Mouse (Mus musculus) gastrocnemius, adult 2 months (tissue): ENCODE measurements around the gene Myh2. TPM values are rescaled to one million over a fixed set of nuclear protein-coding genes. Genes with fewer than 3 reads are reported as not detected.

Experiments
- DNase-seq: peaks from one replicate; pipeline ENCODE4 v3.0.0; 2022
- H3K27ac ChIP-seq: fragments of 200-600 bp; 2 replicates; pipeline ENCODE4 v1.8.1; 2022; ENCODE audit warnings: mild to moderate bottlenecking
- H3K4me3 ChIP-seq: fragments of 200-600 bp; 2 replicates; pipeline ENCODE4 v1.8.1; 2022; ENCODE audit warnings: mild to moderate bottlenecking, moderate library complexity
- CTCF ChIP-seq: fragments of 200-600 bp; IDR thresholded peaks from 2 replicates; pipeline ENCODE4 v1.8.1; 2022; ENCODE audit warnings: antibody characterized with exemption, mild to moderate bottlenecking, moderate library complexity
- intact Hi-C: fragments of 180-260 bp; cut with DNase I; formaldehyde crosslinking; loops from one replicate; pipeline ENCODE4 v1.15.1; 2025
- long read RNA-seq, 2 experiments: library from polyadenylated mRNA; stranded (forward); transcript quantifications; one replicate each; pipeline ENCODE4 v2.0.0; 2021
- total RNA-seq, 2 experiments: library from RNA; stranded (reverse); gene quantifications; 2 replicates each; pipeline ENCODE4 v1.2.3; 2021

The Myh2 gene
- 1,000 to 10,000 TPM; 1,238 to 3,712 TPM for total RNA-seq
- long read RNA-seq, experiment 1, full-length matches to known transcripts, result 1,294 of 2,865 reads
- long read RNA-seq, experiment 1, partial matches to known transcripts, result 1,510 of 2,865 reads
- long read RNA-seq, experiment 1, other reads (novel, unspliced or antisense), result 61 of 2,865 reads
- long read RNA-seq, experiment 2, full-length matches to known transcripts, result 950 of 2,001 reads
- long read RNA-seq, experiment 2, partial matches to known transcripts, result 998 of 2,001 reads
- long read RNA-seq, experiment 2, other reads (novel, unspliced or antisense), result 53 of 2,001 reads

DNA sequence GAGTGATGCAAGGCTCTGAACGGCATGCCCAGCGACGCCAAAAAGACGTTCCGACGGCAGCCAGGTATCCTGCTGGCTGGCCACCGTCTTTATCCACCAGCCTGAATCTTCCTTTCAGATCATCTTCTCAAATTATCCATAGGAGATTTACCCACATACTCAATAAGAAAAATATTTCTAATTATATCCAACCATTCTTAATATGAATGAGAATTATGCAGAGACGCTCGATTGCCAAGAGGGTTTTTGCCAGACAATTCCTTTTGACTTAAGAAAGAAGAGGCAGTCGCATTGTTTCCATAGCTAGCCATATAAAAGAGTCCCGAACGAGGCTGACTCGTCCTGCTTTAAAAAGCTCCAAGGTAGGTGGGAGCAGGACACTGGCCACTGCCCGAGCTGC, at the start of gene Myh2:
Gene Myh2, plus strand, starts transcription at position 301 of the 400 bp plus-strand sequence.
- no peak for DNase-seq
- intact Hi-C loops, result no loop called here
- no peak for TF ChIP-seq CTCF

DNA sequence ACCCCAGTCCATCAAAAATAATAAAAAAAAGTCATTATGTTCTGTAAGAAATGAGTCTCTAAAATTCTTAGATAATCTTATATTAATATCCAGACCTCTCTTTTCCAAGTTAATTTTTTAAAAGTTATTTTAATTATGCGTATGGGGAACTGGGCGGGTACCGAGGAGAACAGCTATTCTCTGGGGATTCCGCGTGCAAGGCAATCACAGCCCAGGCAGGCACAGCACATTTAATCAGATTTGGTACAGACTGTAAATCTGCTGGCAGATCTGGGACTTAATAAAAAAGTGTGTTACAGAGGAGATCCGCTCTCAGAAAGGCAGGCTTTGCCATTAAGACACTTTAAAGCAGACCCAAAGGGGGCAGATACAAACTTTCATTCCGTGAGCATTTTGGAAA, 45.9 kb upstream of the Myh2 start:
- Histone ChIP-seq H3K4me3 (peak overlapping the region; percentile 46), H3K27ac (peak overlapping the region; percentile 97)
- peak; percentile 32 for DNase-seq
- intact Hi-C loops, result no loop called here
- TF ChIP-seq CTCF, result no peak

More for the DNA sequence above, at the start of gene Myh2:
- peak within 1 kb of the TSS; percentile 59 for H3K4me3 ChIP-seq
- H3K27ac ChIP-seq, result peak within 1 kb of the TSS; percentile 76

- Histone ChIP-seq H3K27ac (peak overlapping the region; percentile 97), H3K4me3 (peak overlapping the region; percentile 46)
- intact Hi-C loops, result no loop called here
- peak; percentile 90 for DNase-seq
- no peak for TF ChIP-seq CTCF
These were observed 45.5 kb upstream of the Myh2 start for GRCm38 (mm10) chr11:67125361-67125760.

- intact Hi-C loops, result no loop called here
- TF ChIP-seq CTCF, result no peak
- Histone ChIP-seq H3K27ac (peak overlapping the region; percentile 35; the same call in 1 of the 2 replicates), H3K4me3 (no peak overlapping the region)
- no peak for DNase-seq
These were observed 37.3 kb upstream of the Myh2 start for GRCm38 (mm10) chr11:67133526-67133925.

DNA sequence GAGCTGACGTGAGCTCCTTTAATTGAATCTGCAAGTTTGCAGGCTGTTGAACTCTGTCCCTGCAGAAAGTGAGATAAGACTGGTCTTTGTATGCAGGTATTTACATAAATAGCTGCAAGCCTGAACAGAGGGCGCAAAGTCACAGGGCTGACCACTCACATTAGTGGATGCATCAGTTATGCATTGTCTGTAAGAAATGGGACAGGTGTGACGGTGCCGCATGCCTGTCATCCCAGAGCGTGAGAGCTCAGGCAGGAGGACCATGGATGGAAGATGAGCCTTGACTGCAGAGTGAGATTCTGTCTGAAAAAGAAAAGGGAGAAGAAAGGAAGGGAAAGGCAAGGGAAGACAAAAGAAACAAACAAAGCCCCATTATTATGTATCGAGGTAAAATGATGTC, 36.2 kb upstream of the Myh2 start:
- intact Hi-C loops, result no loop called here
- TF ChIP-seq CTCF, result no peak
- no peak for DNase-seq
- H3K4me3 ChIP-seq, result no peak overlapping the region
- peak overlapping the region; percentile 35; the same call in 1 of the 2 replicates for H3K27ac ChIP-seq

GRCm38 (mm10) chr11:67135532-67135931, 35.3 kb upstream of the Myh2 start:
- H3K27ac ChIP-seq, result no peak overlapping the region; the same call in 1 of the 2 replicates
- H3K4me3 ChIP-seq, result no peak overlapping the region
- intact Hi-C loops, result no loop called here
- DNase-seq, result no peak
- TF ChIP-seq CTCF, result no peak

DNA sequence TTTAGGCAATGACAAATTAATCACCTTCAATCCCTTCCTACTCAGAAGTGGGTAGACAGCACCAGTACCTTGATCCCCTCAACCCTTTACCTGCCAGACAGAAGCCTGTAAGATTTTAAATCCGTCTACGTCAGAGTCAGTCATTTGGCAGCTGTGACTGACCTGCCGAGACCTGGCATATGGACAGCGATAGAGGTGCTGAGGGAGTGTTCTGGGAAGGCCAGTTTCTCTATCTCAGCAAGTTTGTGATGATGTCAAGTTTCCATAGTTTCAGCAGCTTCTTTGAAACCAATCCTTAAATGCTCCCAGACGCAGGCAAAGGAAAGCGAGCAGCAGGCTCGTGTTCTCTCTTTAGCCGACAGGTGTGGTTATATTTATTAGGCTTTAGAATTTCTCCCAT, 31.3 kb upstream of the Myh2 start:
- no peak for TF ChIP-seq CTCF
- intact Hi-C loops, result no loop called here
- H3K27ac ChIP-seq, result peak overlapping the region; percentile 91
- peak; percentile 80 for DNase-seq
- H3K4me3 ChIP-seq, result no peak overlapping the region; the same call in none of the 2 replicates

DNA sequence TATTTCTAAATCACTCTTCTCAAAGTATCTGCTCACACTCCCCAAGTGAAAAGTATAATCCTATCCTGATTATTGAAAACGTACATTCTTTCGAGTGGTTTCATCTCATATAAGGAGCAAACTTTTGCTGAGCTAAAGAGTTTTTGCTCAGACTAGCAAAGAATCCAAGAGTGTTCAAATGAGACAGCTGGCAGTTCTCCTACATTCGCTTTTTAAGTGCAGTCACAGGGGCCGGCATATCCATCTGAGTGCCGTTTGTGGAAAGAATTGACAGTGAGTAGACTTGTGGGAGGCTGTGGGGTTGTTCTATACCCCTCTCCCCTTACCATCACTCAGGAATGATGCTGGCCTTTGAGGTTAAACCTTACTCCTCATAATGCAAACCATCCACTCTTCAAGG, 30.7 kb upstream of the Myh2 start:
- peak; percentile 34 for DNase-seq
- H3K4me3 ChIP-seq, result peak overlapping the region; percentile 49
- intact Hi-C loops, result no loop called here
- TF ChIP-seq CTCF, result no peak
- H3K27ac ChIP-seq, result peak overlapping the region; percentile 91

DNA sequence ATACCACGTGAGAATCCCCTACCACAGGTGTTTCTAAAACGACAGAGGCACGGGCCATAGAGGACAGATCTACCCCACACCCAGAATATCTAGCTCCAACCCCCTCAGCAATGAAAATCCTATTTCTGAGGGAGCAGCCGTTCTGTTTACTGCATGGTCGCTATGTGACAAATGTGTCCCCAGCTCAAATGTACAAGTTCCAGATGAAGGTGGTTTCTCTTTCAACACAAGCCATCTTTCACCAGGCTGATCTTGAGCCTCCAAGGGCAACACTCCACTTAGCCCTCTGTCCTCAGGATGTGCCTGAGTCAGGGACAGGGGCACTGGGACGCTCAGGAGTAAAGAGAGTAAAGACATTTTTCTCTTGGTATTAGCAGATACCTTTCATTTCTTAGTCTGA, 29.8 kb upstream of the Myh2 start:
- DNase-seq, result peak; percentile 62
- intact Hi-C loops, result no loop called here
- TF ChIP-seq CTCF, result no peak
- H3K4me3 ChIP-seq, result peak overlapping the region; percentile 53
- peak overlapping the region; percentile 91 for H3K27ac ChIP-seq

GRCm38 (mm10) chr11:67142047-67142446, 28.8 kb upstream of the Myh2 start:
- no peak for TF ChIP-seq CTCF
- peak; percentile 73 for DNase-seq

GRCm38 (mm10) chr11:67143065-67143464, 27.8 kb upstream of the Myh2 start:
- intact Hi-C loops, result loop anchor here (2.0 kb wide), 1 partner anchor 92 kb away; no protein-coding TSS in a partner anchor
- DNase-seq, result peak; percentile 55
- Histone ChIP-seq H3K4me3 (no peak overlapping the region), H3K27ac (peak overlapping the region; percentile 91)
- no peak for TF ChIP-seq CTCF

More at GRCm38 (mm10) chr11:67142047-67142446, 28.8 kb upstream of the Myh2 start:
- peak overlapping the region; percentile 53 for H3K4me3 ChIP-seq
- H3K27ac ChIP-seq, result peak overlapping the region; percentile 91
- intact Hi-C loops, result loop anchor here (2.0 kb wide), 1 partner anchor 93 kb away; no protein-coding TSS in a partner anchor

DNA sequence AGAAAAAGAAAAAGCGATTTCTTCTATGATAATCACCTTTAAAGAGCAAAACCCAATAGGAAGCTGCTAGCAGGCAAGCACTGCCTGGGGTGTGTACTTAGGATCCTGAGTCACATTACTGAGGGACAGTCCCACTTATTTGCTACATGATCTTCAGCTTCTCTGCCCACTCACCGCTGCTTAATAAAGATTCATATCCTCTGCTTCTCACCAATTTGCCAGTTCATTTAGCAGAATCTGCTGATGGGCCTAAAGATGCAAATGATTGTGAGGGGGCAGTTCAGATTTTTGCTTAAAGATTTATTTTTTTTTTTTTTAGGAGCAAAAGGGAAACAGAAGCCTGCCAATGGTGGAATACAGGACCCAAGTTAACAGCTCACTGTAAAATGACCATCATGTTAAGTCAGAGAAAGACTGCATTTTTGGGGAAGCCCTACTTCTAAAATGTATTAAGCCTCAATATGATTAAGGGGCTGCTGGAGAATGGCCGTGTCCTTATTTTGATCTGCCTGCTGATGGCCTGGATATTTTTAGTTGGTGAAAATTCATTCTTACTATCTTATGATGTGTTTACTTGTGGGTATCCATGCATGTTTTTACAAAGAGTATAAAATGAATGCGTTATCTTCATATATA, 26.8 kb upstream of the Myh2 start:
- Histone ChIP-seq H3K4me3 (peak overlapping the region; percentile 38), H3K27ac (peak overlapping the region; percentile 91)
- peak; percentile 36 for DNase-seq
- TF ChIP-seq CTCF, result no peak
- intact Hi-C loops, result loop anchor here (2.0 kb wide), 1 partner anchor 91 kb away; no protein-coding TSS in a partner anchor
